Mouse (Mus musculus): ENCODE results near the gene Ucn3. TPM values are rescaled to one million over a fixed set of nuclear protein-coding genes. Genes with fewer than 3 reads are reported as not detected.
"Not testable (repeated sequence)": the region's sequence is repeated elsewhere in the genome, so short reads cannot be mapped to it uniquely, and the experiment has no call there.

Ucn3 gene
- polyA plus RNA-seq, 1 experiment from 2014 or later, result not detected

DNA sequence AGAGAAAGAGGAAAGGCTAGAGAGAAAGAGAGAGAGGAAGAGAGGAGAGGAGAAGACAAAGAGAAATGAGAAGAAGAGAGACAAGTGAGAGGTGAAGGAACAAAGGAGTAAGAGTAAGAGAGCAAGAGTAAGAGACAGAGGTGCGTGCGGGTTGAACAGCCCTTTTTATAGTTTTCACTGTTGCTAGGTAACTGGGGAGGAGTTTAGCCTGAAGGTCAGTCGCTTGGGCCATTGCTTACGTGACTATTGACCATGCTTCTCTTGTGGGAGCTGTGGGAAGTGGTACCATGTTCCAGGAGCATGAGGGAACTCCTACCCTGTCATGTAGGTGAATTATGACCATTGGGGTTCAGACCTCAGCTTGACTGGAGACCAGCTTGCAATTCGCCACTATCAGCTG lies 34.8 kb downstream of the Ucn3 start:
- WGBS, result 86% methylated on average over 5 of the region's 5 CpGs
- Histone ChIP-seq H3K27ac (no peak overlapping the region), H3K9ac (no peak overlapping the region), H3K36me3 (replicated peaks) (peaks cover 42% of the 10 kb centered on the region), H3K9me3 (0 out of 2 replicates have a peak, but pooled peaks cover 2% of the 10 kb centered on the region), H3K4me1 (no peaks in the 10 kb centered on the region), H3K27me3 (no peaks in the 10 kb centered on the region), H3K4me3 (replicated peaks) (no peak overlapping the region), H3K4me2 (no peak overlapping the region)
- ATAC-seq (ENCODE audit: low FRiP score), result no peak

DNA sequence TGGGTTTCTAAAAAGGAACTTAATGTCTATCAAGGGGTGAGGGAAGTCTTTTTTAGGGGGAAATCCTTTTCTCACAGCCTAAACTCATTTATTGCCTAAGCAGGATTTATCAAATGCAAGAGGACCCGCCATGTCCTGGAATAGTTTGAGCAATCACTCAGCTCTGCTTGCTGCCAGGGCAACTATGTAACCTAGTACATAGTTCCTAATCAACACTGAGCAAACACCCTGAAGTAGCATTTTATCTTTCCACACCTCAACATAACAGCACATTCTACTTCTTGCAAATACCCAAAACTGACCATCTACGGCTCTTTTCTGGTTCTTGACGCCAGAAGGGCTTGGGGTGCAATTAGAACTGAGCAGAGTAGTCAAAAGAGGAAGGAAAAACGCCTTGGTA lies 36.9 kb downstream of the Ucn3 start:
- no peaks in the 10 kb centered on the region for H3K4me1 ChIP-seq
- H3K36me3 ChIP-seq (replicated peaks), result peaks cover 36% of the 10 kb centered on the region

DNA sequence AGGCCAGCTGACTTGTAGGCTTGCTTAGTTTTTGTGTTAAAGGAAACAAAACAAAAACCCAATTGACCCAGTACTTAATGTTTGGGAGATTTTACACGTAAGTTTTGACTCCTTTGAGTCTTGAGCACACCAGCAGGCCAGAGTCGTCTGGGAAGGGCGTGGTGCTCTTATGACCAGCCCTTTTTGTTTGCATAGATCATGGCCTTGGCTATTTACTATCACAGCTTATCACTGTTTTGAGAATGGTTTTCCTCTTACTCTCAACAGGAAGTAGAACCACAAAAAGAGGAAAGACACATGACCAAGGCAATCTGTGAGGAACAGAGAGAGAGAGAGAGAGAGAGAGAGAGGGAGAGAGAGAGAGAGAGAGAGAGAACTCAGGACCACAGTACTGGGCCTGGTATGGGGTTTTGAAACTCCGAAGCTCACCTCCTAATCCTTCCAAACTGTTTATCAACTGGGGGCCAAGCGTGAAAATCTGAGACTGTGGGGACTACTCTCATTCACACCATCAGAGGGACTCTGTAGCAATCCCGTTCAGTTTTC lies 37.9 kb downstream of the Ucn3 start:
- no peak overlapping the region for H3K4me2 ChIP-seq
- 90% methylated on average over 6 of the region's 6 CpGs for WGBS
- H3K27ac ChIP-seq, result no peak overlapping the region
- no peaks in the 10 kb centered on the region for H3K9me3 ChIP-seq
- H3K9ac ChIP-seq, result no peak overlapping the region
- H3K4me1 ChIP-seq, result no peaks in the 10 kb centered on the region
- no peaks in the 10 kb centered on the region for H3K27me3 ChIP-seq
- H3K4me3 ChIP-seq (replicated peaks), result no peak overlapping the region
- no peak for ATAC-seq (ENCODE audit: low FRiP score)
- peaks cover 33% of the 10 kb centered on the region for H3K36me3 ChIP-seq (replicated peaks)

More for the DNA sequence above, 36.9 kb downstream of the Ucn3 start:
- H3K9ac ChIP-seq, result no peak overlapping the region
- no peaks in the 10 kb centered on the region for H3K27me3 ChIP-seq
- no peak for ATAC-seq (ENCODE audit: low FRiP score)
- 95% methylated on average over 4 of the region's 4 CpGs for WGBS
- no peak overlapping the region for H3K4me3 ChIP-seq (replicated peaks)
- H3K9me3 ChIP-seq, result no peaks in the 10 kb centered on the region
- no peak overlapping the region for H3K27ac ChIP-seq
- H3K4me2 ChIP-seq, result no peak overlapping the region

DNA sequence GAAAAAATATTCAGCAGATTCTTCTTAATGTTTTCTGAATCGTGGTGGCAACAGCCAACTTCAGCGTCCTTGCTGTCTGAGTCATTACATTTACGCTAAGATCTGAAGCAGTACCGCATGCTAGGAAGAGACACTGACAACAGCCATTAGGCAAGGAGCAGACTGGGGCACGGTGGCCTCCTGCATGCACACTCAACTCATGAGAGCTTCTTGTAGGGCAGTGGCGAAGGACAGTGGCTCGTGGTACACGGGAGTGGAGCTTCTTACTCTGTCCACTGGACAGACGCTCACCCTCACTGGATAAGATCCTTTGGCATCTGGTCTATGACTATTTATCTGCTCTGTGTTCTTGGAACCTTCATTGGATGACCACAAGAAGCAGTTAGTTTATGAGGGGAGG lies 45.8 kb downstream of the Ucn3 start:
- Histone ChIP-seq H3K9ac (no peak overlapping the region), H3K4me1 (no peaks in the 10 kb centered on the region), H3K36me3 (replicated peaks) (peaks cover 13% of the 10 kb centered on the region), H3K4me3 (replicated peaks) (no peak overlapping the region), H3K4me2 (no peak overlapping the region), H3K27me3 (no peaks in the 10 kb centered on the region), H3K9me3 (no peaks in the 10 kb centered on the region), H3K27ac (no peak overlapping the region)
- no peak for ATAC-seq (ENCODE audit: low FRiP score)
- WGBS, result 95% methylated on average over 9 of the region's 9 CpGs

DNA sequence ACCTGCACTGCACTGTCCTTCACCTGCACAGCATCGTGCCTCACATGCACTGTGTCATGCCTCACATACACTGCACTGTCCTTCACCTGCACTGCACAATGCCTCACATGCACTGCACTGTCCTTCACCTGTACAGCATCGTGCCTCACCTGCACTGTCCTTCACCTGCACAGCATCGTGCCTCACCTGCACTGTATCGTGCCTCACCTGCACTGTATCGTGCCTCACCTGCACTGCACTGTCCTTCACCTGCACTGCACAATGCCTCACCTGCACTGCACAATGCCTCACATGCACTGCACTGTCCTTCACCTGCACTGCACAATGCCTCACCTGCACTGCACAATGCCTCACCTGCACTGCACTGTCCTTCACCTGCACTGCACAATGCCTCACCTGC lies 46.9 kb downstream of the Ucn3 start:
- not testable (repeated sequence) for H3K9ac ChIP-seq; H3K4me2 ChIP-seq; H3K27me3 ChIP-seq; H3K4me3 ChIP-seq (replicated peaks); H3K4me1 ChIP-seq; H3K27ac ChIP-seq; ATAC-seq (ENCODE audit: low FRiP score); H3K9me3 ChIP-seq
- peaks cover 13% of the 10 kb centered on the region for H3K36me3 ChIP-seq (replicated peaks)
- WGBS, result 95% methylated on average over 5 of the region's 5 CpGs

DNA sequence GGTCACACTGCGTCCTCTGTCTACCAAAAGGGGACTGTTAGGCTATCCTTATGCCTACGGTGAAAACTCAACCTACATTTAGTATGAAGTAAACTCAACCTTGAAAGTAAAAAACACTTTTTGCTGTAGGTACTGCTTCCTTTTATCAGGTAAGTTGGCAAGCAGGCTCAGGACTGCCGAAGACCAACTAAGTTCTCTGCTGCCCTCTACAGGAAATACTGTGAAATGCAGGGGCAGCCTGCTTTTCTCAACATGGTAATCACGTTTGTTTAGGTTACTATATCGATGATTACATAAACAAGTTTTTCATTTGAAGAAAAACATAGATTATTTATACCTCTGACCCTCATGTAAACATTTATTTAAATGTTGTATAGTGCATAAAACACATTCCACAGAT lies 48.2 kb downstream of the Ucn3 start:
- H3K4me3 ChIP-seq (replicated peaks), result no peak overlapping the region
- H3K4me1 ChIP-seq, result 0 out of 2 replicates have a peak, but pooled peaks cover 4% of the 10 kb centered on the region
- ATAC-seq (ENCODE audit: low FRiP score), result no peak
- H3K36me3 ChIP-seq (replicated peaks), result peaks cover 10% of the 10 kb centered on the region
- no peaks in the 10 kb centered on the region for H3K27me3 ChIP-seq
- no peaks in the 10 kb centered on the region for H3K9me3 ChIP-seq
- no peak overlapping the region for H3K4me2 ChIP-seq
- 44% methylated on average over 5 of the region's 5 CpGs for WGBS
- H3K9ac ChIP-seq, result no peak overlapping the region
- no peak overlapping the region for H3K27ac ChIP-seq

DNA sequence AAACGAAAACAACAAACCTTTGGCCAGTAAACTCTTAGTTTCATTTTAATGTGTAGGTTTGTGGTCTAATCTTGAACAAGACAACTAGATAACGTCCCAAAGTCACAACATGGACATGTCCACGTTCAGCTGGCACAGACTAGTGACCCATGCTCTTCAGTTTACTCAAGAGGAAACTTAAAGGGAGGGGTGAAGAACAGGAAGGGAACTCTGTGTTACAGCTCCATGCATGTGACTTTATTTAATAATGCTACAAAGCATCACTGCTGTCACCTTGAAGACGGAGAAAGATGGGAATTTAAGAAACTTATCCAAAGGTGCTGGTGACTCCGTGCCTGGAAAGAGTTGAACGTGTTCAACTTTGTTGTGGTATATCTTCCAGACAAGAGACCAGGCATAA lies 49.1 kb downstream of the Ucn3 start:
- ATAC-seq (ENCODE audit: low FRiP score), result no peak
- 93% methylated on average over 6 of the region's 6 CpGs for WGBS
- Histone ChIP-seq H3K9me3 (no peaks in the 10 kb centered on the region), H3K27ac (no peak overlapping the region), H3K4me2 (no peak overlapping the region), H3K27me3 (no peaks in the 10 kb centered on the region), H3K36me3 (replicated peaks) (peaks cover 10% of the 10 kb centered on the region), H3K4me3 (replicated peaks) (no peak overlapping the region), H3K9ac (no peak overlapping the region), H3K4me1 (0 out of 2 replicates have a peak, but pooled peaks cover 4% of the 10 kb centered on the region)

DNA sequence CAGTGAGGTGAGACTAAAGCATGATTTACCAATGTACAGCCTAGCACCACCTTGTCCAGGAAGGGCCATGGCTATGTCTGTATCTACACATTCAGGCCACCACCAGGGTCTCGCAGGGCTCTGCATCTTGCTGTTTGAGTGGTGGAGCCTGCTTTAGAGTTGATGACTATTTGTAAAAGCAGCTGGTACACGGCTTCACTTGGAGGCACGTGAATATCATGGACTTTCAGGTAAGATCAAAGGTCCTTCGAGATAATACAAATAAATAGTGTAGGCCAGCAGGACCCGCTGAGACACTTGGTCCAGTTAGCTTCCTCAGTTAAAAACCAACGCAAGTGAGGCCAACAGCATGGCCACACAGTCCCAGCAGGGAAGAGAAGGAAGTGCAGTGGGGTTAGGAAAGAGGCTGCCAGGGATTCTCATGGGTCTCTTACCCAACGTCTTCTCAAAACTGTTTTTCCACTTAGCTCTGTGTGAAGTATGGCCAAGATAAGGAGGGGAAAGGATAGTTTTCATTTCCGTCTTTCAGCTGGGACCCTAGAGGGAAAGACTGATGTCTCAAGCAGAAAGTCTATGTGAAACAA lies 49.7 kb downstream of the Ucn3 start:
- no peak for ATAC-seq (ENCODE audit: low FRiP score)
- H3K4me2 ChIP-seq, result no peak overlapping the region
- no peaks in the 10 kb centered on the region for H3K9me3 ChIP-seq
- H3K36me3 ChIP-seq (replicated peaks), result peaks cover 10% of the 10 kb centered on the region
- H3K27me3 ChIP-seq, result no peaks in the 10 kb centered on the region
- no peak overlapping the region for H3K9ac ChIP-seq
- 91% methylated on average over 8 of the region's 8 CpGs for WGBS
- H3K27ac ChIP-seq, result no peak overlapping the region
- H3K4me3 ChIP-seq (replicated peaks), result no peak overlapping the region
- 0 out of 2 replicates have a peak, but pooled peaks cover 4% of the 10 kb centered on the region for H3K4me1 ChIP-seq

DNA sequence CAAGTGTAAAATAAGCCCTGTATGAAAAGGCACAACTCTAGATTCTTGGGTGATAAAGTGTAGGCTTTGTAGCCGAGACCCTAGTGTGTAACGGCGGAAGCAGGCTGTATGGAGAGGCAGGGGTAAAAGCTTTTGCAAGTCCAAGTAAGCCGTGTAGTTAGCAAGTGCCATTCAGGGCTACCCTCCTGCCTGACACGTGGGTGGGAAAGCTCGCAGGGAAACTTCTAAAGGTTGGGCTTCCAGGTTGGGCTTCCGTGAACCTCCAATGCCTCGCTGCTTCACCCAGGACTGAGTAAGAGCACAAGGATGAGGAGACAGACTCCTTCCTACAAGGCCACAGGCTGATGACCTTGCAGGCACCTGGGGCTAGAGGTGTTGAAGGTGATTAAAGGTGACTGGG lies 50.6 kb downstream of the Ucn3 start:
- Histone ChIP-seq H3K36me3 (replicated peaks) (peaks cover 10% of the 10 kb centered on the region), H3K4me1 (0 out of 2 replicates have a peak, but pooled peaks cover 4% of the 10 kb centered on the region), H3K27ac (no peak overlapping the region), H3K4me2 (no peak overlapping the region), H3K9ac (no peak overlapping the region), H3K27me3 (no peaks in the 10 kb centered on the region), H3K9me3 (no peaks in the 10 kb centered on the region), H3K4me3 (replicated peaks) (no peak overlapping the region)
- ATAC-seq (ENCODE audit: low FRiP score), result no peak
- WGBS, result 73% methylated on average over 8 of the region's 8 CpGs

DNA sequence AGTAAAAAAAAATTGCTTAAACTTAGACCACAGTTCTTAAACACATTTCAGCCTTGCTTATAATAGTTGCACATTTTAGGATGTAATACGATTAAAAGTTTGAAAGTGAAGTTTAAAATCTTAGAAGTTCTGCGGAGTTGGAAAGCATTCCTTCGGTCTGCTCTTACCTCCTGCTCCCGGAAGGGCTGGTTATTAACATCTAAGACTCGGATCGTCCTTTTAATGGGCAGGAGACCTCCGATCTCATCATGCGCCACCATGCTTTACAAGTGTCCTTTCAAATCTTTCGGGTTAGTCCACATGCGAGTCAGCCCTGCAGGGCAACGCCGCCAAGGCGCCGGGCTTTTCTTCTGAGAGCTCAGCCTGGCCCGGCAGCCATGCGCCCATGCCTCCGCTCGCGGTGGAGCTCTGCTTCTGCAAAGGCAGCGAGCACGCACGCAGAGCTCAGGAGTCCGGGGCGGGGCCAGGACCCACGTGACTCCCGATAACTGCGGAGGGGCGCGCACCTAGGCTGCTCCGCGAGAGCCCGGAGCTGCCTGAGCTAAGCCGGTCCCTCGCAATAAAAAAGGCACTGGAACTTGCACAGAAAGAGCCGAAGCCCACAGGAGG lies 51.9 kb downstream of the Ucn3 start:
- H3K27me3 ChIP-seq, result no peaks in the 10 kb centered on the region
- no peaks in the 10 kb centered on the region for H3K9me3 ChIP-seq
- H3K4me2 ChIP-seq, result peak overlapping the region; percentile 65
- ATAC-seq (ENCODE audit: low FRiP score), result peak; percentile 98
- H3K4me1 ChIP-seq, result 0 out of 2 replicates have a peak, but pooled peaks cover 4% of the 10 kb centered on the region
- under 1% methylated on average over 35 of the region's 35 CpGs for WGBS
- H3K4me3 ChIP-seq (replicated peaks), result peak overlapping the region; percentile 48
- no peak overlapping the region for H3K27ac ChIP-seq
- H3K9ac ChIP-seq, result peak overlapping the region; percentile 61
- H3K36me3 ChIP-seq (replicated peaks), result peaks cover 8% of the 10 kb centered on the region

DNA sequence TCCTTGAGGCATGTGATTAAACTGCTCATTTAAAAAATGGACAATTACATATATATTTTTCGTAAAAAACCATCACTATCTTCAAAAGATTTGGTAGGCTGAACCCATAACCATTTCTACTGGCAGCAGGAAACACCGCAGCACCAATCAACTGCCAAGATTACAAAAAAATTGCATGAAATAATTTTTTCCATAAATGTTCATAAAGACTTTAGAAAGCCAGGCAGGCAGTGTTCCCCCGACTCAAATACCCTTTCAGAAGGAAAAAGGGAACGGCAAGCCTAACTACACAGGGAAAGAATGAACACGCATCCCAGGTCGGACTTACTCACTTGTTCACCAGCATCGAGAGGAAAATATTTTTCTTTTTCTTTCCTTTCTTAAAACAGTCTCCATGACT lies 52.5 kb downstream of the Ucn3 start:
- H3K9me3 ChIP-seq, result no peaks in the 10 kb centered on the region
- peak overlapping the region; percentile 48 for H3K4me3 ChIP-seq (replicated peaks)
- H3K27me3 ChIP-seq, result no peaks in the 10 kb centered on the region
- WGBS, result 19% methylated on average over 7 of the region's 7 CpGs
- H3K9ac ChIP-seq, result no peak overlapping the region
- H3K27ac ChIP-seq, result no peak overlapping the region
- H3K36me3 ChIP-seq (replicated peaks), result peaks cover 12% of the 10 kb centered on the region
- no peak for ATAC-seq (ENCODE audit: low FRiP score)
- peak overlapping the region; percentile 65 for H3K4me2 ChIP-seq
- H3K4me1 ChIP-seq, result 0 out of 2 replicates have a peak, but pooled peaks cover 4% of the 10 kb centered on the region

DNA sequence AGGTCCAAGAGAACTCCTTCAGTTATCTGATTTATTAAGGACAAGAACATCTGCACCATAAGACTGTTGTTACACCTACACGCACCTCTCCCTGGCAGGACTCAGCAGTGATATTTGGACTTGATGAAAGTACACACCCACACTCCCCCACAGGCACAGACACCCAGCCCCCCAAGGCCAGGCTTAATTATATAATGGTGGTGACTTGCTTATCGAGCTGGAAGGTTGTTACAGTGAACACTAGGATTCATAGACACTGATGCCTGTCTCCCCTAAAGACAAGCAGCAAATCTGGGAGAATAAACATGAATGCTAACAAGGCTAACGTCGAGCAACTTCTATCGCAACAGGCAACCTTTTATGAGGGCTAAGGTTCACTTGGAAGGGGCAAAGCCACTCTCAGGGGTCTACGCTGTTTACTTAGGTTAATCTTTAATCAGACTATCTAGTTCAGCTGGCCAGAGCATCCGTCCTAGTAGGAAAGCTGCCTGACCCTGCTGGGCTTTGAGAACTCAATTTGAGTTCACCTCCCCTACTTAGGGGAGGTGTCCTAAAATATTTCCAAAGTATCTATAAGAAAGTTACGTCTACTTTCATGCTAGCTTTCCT lies 53.6 kb downstream of the Ucn3 start:
- H3K27me3 ChIP-seq, result no peaks in the 10 kb centered on the region
- H3K9ac ChIP-seq, result no peak overlapping the region
- ATAC-seq (ENCODE audit: low FRiP score), result no peak
- H3K4me2 ChIP-seq, result peak overlapping the region; percentile 65; the same call in 1 of the 2 replicates
- WGBS, result 62% methylated on average over 8 of the region's 8 CpGs
- H3K4me1 ChIP-seq, result 0 out of 2 replicates have a peak, but pooled peaks cover 4% of the 10 kb centered on the region
- H3K27ac ChIP-seq, result no peak overlapping the region
- no peaks in the 10 kb centered on the region for H3K9me3 ChIP-seq
- peaks cover 22% of the 10 kb centered on the region for H3K36me3 ChIP-seq (replicated peaks)
- peak overlapping the region; percentile 48; the same call in 1 of the 2 replicates for H3K4me3 ChIP-seq (replicated peaks)
